Mouse (Mus musculus) intestine, embryonic 15.5 days (tissue): ENCODE results near the gene Dhfr. TPM values are rescaled to one million over a fixed set of nuclear protein-coding genes. Genes with fewer than 3 reads are reported as not detected.

Source experiments
- ATAC-seq: fragments of 200-750 bp; cut with Nextera tagmentation; 2 replicates; pipeline ENCODE4 v1.8.0; 2017; ENCODE audit warnings: moderate TSS enrichment, moderate library complexity
- H3K27ac ChIP-seq: fragments of 300-500 bp; sonication (generic); 2 replicates; pipeline ENCODE4 v1.5.1; 2015; ENCODE audit warnings: mild to moderate bottlenecking, inconsistent platforms
- H3K27me3 ChIP-seq: fragments of 300-500 bp; sonication (generic); replicated peaks from 2 replicates; pipeline ENCODE4 v1.6.1; 2015; ENCODE audit warnings: inconsistent platforms
- H3K36me3 ChIP-seq: fragments of 300-500 bp; sonication (generic); 2 replicates; pipeline ENCODE4 v1.6.1; 2015; ENCODE audit warnings: inconsistent platforms
- H3K4me1 ChIP-seq: fragments of 300-500 bp; sonication (generic); replicated peaks from 2 replicates; pipeline ENCODE4 v1.6.1; 2015; ENCODE audit warnings: inconsistent platforms
- H3K4me2 ChIP-seq: fragments of 300-500 bp; sonication (generic); replicated peaks from 2 replicates; pipeline ENCODE4 v1.6.1; 2015; ENCODE audit warnings: mild to moderate bottlenecking, inconsistent platforms
- H3K4me3 ChIP-seq: fragments of 300-500 bp; sonication (generic); replicated peaks from 2 replicates; pipeline ENCODE4 v1.5.1; 2015; ENCODE audit warnings: inconsistent platforms
- H3K9ac ChIP-seq: fragments of 300-500 bp; sonication (generic); 2 replicates; pipeline ENCODE4 v1.6.1; 2015; ENCODE audit warnings: inconsistent platforms
- H3K9me3 ChIP-seq: fragments of 300-500 bp; sonication (generic); 2 replicates; pipeline ENCODE4 v1.6.1; 2016; ENCODE audit warnings: inconsistent platforms
- WGBS: fragments of 180-500 bp; shearing (Covaris S2); methylation state at CpG from one replicate; pipeline ENCODE4 v1.1.7; 2015; 5-methylcytosine and 5-hydroxymethylcytosine counted together
- polyA plus RNA-seq: library from polyadenylated mRNA; unstranded; fragments of >200 nt; fragmentation: Nextera tagmentation; extraction: Ambion mirVana; gene quantifications from 2 replicates; pipeline ENCODE4 v1.2.1, GENCODE M21; 2015

Dhfr gene
- polyA plus RNA-seq, 1 experiment from 2014 or later: 20.0 TPM

DNA sequence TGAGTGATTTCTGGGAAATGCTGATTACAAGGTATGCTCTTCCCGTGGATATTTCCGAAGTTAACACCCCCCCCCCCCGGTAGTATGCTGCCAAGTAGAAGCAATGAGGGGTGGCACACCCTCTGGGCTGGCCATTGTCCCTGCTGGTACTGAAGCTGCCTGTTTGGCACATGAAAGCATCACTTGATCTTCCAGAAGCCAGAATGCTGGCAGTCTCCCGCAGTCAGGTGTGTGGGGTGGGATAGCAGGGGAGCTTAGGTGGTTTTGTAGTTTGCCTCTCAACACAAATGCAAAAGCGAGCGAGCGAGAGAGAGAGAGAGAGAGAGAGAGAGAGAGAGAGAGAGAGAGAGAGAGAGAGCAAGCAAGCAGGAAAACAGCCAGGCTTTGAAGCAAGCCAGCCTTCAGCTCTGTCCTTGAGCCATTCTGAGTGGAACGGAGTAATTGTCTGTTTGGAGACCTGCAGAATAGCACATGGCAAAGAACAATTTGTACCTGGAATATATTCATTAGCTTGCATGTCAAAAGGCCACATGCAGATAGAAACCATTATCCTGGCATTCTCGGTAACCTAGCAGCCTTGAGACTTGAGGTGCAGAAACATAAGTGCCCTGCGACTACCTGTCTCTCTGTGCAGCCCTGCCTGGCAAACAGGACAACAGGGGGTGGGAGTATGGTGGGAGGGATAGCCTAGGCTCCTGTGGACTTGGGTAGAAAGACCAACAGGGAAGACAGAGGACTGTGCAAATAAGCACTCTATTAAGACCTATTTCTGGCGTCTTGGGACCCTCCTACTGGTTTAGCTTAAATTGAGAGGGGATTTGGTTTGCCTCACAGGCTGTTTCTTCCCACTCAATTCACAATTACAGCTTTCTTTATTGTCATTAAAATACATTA, 44.2 kb downstream of the Dhfr start:
- no peaks in the 10 kb centered on the region for H3K4me1 ChIP-seq
- H3K4me2 ChIP-seq: no peak overlapping the region
- no peak overlapping the region for H3K4me3 ChIP-seq
- no peaks in the 10 kb centered on the region for H3K27me3 ChIP-seq
- ATAC-seq: no peak
- WGBS: 69% methylated on average over 11 of the region's 11 CpGs
- H3K9me3 ChIP-seq: no peaks in the 10 kb centered on the region
- no peak overlapping the region for H3K9ac ChIP-seq
- H3K27ac ChIP-seq: no peak overlapping the region
- H3K36me3 ChIP-seq: no peaks in the 10 kb centered on the region

DNA sequence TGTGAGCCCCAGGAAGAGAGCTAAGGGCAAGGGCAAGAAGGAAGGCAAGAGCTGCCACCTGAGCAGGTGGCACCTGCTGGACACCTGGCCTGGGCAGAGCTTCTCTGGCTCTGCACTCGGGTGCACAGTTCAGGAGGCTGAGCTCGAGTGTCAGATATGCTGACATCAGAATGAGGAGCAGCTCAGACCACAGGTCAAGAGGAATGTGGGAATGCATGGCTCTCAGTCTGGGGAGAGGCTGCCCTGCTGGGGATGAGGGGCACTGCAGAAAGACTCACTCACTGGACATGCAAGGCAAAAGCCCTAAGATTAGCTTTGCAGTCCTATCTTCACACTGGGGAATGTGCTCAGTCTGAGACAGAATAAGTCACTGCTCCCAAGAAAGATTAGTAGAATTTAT, 47.5 kb downstream of the Dhfr start:
- Histone ChIP-seq H3K9me3 (no peaks in the 10 kb centered on the region), H3K4me3 (no peak overlapping the region), H3K9ac (no peak overlapping the region), H3K4me1 (no peaks in the 10 kb centered on the region), H3K4me2 (no peak overlapping the region), H3K27ac (no peak overlapping the region), H3K27me3 (no peaks in the 10 kb centered on the region), H3K36me3 (no peaks in the 10 kb centered on the region)
- no peak for ATAC-seq
- 47% methylated on average over 2 of the region's 2 CpGs for WGBS

DNA sequence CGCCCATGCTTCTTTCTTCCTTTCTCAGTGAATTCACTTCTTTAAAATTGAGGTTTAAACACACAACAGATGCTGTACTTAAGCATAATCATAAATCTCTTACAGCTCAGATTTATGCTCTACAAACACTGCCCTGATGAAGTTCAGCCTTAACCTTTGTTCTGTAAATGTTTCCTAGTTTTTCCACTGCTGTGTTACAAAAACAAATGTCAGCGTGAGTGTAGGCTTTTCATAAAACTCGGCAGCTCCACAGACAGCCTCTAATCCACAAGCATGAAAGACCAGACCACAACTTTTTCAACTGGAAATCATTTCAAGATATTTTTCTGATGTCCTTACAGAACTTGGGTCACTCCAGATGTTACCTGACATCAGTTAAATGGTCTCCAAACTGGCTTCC, 49.0 kb downstream of the Dhfr start:
- Histone ChIP-seq H3K36me3 (no peaks in the 10 kb centered on the region), H3K27me3 (no peaks in the 10 kb centered on the region), H3K9me3 (no peaks in the 10 kb centered on the region), H3K27ac (no peak overlapping the region), H3K9ac (no peak overlapping the region), H3K4me3 (no peak overlapping the region), H3K4me2 (no peak overlapping the region), H3K4me1 (no peaks in the 10 kb centered on the region)
- ATAC-seq: no peak
- WGBS: 62% methylated on average over 3 of the region's 3 CpGs

DNA sequence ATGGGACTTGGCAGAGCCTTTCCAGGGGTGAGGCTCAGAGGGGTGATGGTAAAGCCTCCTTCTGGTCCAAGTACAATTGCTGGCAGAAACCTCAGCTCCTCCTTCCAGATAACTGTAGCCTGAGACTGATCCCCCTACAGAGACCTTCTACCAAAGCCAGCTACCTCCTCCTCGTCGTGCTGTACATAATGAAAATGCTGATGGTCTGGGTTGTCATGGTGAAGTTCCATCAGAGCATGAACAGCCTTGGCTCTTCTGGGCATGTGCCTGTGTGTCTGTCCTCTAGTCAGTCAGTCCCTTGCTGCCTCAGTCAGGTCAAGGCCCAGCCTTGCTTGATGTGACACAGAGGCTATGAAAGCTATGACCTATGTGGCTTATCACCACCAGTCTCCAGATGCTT, 56.0 kb downstream of the Dhfr start:
- no peaks in the 10 kb centered on the region for H3K36me3 ChIP-seq
- ATAC-seq: no peak
- no peaks in the 10 kb centered on the region for H3K9me3 ChIP-seq
- no peak overlapping the region for H3K27ac ChIP-seq
- no peaks in the 10 kb centered on the region for H3K4me1 ChIP-seq
- 91% methylated on average over 2 of the region's 2 CpGs for WGBS
- no peak overlapping the region for H3K9ac ChIP-seq
- no peaks in the 10 kb centered on the region for H3K27me3 ChIP-seq
- no peak overlapping the region for H3K4me3 ChIP-seq
- H3K4me2 ChIP-seq: no peak overlapping the region

DNA sequence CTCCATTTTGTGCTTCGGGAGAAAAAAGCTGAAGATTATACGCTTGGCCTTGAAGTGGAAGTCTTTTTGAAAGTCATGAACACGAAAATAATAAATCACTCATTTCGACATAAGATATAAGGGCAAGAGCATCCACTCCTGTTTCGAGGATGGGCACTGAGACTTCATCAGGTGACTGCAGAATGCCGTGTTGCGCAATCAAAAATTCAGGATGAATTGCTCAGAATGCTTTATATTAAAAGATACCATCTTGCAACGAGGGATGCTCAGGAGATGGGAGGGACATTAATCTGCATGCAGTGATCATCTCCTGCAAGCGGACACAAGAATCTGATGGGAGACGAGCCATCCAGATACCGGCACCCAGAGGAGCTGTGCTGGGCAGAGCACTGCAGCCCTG, 65.1 kb downstream of the Dhfr start:
- no peak overlapping the region for H3K4me3 ChIP-seq
- H3K27ac ChIP-seq: no peak overlapping the region
- peaks cover 10% of the 10 kb centered on the region for H3K27me3 ChIP-seq
- WGBS: 81% methylated on average over 11 of the region's 11 CpGs
- H3K9me3 ChIP-seq: no peaks in the 10 kb centered on the region
- no peaks in the 10 kb centered on the region for H3K4me1 ChIP-seq
- no peaks in the 10 kb centered on the region for H3K36me3 ChIP-seq
- H3K4me2 ChIP-seq: no peak overlapping the region
- H3K9ac ChIP-seq: no peak overlapping the region
- no peak for ATAC-seq

DNA sequence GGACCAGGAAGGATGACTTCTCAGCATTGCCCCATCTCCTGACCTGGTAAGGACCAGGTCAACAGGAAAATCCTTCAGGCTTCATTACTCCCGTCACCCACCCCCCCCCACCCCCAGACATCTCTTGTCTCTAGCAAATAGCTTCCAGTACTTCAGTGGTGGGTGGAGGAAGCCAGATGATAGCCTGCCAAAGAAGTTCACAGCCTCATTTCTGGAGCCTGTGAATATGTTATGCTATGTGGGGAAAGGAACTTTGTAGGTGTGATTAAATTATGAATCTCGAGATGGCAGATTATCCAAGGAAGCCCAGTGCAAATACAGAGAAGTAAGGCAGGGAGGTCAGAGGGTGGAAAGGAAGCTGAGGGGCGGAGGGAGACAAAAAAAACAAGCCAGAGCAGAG, 69.2 kb downstream of the Dhfr start:
- Histone ChIP-seq H3K27me3 (peaks cover 44% of the 10 kb centered on the region), H3K4me2 (no peak overlapping the region), H3K4me1 (peaks cover 16% of the 10 kb centered on the region), H3K4me3 (no peak overlapping the region), H3K9me3 (no peaks in the 10 kb centered on the region), H3K36me3 (no peaks in the 10 kb centered on the region), H3K27ac (no peak overlapping the region), H3K9ac (no peak overlapping the region)
- 50% methylated on average over 3 of the region's 3 CpGs for WGBS
- ATAC-seq: no peak

DNA sequence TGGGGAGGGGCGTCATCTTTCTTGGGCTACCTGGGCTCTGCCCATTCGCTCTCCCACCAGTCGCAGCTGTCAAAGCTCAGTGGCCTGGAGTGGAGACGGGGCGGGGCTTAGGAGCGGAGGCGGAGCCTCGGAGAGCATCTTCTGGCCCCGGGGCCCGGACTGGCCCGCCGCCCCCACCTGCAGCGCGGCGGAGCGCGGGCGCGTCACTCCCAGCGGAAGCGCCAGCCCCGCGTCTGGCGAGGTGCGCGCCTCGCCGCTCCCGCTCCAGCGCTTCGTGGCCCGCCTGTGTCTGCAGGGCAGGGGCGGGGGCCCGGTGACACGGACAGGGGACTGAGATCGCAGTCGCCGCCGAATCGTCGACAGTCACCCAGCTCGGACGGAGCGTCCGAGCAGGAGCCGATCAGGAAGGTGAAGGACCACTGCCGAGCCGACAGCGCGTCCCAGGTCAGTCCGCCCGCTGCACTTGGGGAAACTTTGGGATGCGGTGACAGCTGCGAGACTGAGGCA, 71.3 kb downstream of the Dhfr start, which contains the start of gene Ankrd34b:
Ankrd34b (plus strand) TSS at position 139 of the 507 bp plus-strand sequence.
- H3K4me3 ChIP-seq: peak within 1 kb of the TSS; percentile 53
- no peaks in the 10 kb centered on the region for H3K9me3 ChIP-seq
- no peaks in the 10 kb centered on the region for H3K36me3 ChIP-seq
- peak; percentile 81 for ATAC-seq
- WGBS: under 1% methylated on average over 54 of the region's 54 CpGs
- peak within 1 kb of the TSS; percentile 36 for H3K9ac ChIP-seq
- peaks cover 16% of the 10 kb centered on the region for H3K4me1 ChIP-seq
- H3K27me3 ChIP-seq: peaks cover 44% of the 10 kb centered on the region
- H3K4me2 ChIP-seq: peak within 1 kb of the TSS; percentile 99
- H3K27ac ChIP-seq: no peak within 1 kb of the TSS

DNA sequence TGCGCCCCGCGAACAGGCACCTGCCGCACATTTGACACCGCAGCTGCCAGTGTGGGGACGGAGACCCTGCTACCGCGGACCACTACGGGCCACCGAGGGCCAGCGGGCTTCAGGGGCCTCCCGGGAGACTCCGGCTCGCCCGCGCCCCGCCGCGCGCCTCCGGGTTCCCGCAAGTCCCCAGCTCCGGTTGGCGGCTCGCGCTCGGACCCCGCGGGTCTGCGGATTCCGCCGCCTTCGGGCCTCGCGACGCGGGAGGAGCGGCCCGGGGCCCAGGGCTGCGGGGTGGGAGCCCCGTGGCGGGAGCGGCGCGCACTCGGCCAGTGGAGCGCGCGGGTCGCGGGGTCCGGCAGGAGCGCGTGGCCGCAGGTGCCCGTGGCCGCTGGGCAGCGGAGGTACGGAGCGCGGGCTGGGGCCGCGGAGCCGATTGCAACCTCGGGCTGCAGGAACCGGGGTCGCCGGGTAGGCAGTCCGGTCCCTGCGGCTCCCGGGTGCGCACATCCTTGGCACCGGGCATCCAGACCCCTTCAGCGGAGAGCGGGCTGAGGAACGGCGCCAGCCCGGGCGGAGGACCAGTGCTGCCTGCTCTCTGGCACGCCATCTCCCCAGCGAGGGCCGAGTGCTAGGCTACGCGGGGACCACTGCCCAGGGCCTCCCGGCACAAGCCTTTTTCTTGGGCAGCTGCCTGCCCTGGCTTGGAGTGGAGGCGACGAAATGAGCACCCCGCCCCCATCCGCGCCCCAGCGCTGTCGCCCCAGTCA, 71.9 kb downstream of the Dhfr start:
- under 1% methylated on average over 92 of the region's 92 CpGs for WGBS
- peak; percentile 62 for ATAC-seq
- no peaks in the 10 kb centered on the region for H3K36me3 ChIP-seq
- no peaks in the 10 kb centered on the region for H3K9me3 ChIP-seq
- H3K4me2 ChIP-seq: peak overlapping the region; percentile 99
- peaks cover 44% of the 10 kb centered on the region for H3K27me3 ChIP-seq
- H3K9ac ChIP-seq: peak overlapping the region; percentile 36
- no peak overlapping the region for H3K27ac ChIP-seq
- peak overlapping the region; percentile 53 for H3K4me3 ChIP-seq
- H3K4me1 ChIP-seq: peaks cover 16% of the 10 kb centered on the region

DNA sequence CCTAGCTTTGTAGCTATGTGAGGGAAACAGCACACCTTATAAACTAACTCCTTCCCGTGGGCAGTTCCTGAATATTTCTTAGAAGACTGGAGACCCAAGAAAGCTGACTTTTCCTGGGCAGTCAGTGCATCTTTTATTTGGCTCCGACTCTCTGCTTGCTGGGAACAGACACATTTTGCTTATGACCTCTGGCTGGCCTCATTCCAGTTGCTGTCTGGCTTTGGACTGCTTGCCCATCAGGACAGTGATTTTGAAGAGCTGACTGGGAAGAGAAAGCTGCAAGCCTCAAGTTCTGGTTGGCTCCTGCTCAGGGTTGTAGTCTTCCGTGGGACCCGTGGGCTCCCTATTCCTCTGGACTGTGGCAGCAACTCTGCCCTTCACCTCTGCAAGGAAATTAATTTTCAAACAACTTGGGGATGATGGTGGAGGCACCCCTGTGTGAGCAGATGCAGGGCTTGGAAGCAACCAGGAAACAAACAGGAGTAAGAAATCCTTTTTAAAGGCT, 72.9 kb downstream of the Dhfr start:
- Histone ChIP-seq H3K36me3 (no peaks in the 10 kb centered on the region), H3K4me1 (peaks cover 16% of the 10 kb centered on the region), H3K27me3 (peaks cover 44% of the 10 kb centered on the region), H3K9me3 (no peaks in the 10 kb centered on the region), H3K4me3 (no peak overlapping the region), H3K4me2 (peak overlapping the region; percentile 99), H3K27ac (no peak overlapping the region), H3K9ac (no peak overlapping the region)
- WGBS: 39% methylated on average over 4 of the region's 4 CpGs
- ATAC-seq: no peak

Other genes starting within 250 kb of the Dhfr start
- gene Rasgrf2, start 223.1 kb upstream of the Dhfr start, polyA plus RNA-seq: 2.9 and 3.7 TPM in 2 replicates
- gene Gm20379, start 48.7 kb upstream of the Dhfr start, polyA plus RNA-seq: 0.54 and 0.73 TPM in 2 replicates
- gene Msh3, start 277 bp downstream of the Dhfr start, polyA plus RNA-seq: 20.8 and 24.8 TPM in 2 replicates
- 0.10 and 0.11 TPM in 2 replicates for gene Ankrd34b, start 71.2 kb downstream of the Dhfr start, polyA plus RNA-seq
- gene Fam151b, start 129.3 kb downstream of the Dhfr start, polyA plus RNA-seq: 0.14 TPM in 1 of 2 replicates, not detected in the other
- 6.6 and 8.8 TPM in 2 replicates for gene Zfyve16, start 176.1 kb downstream of the Dhfr start, polyA plus RNA-seq
- not detected in 2 replicates for gene Spz1, start 221.4 kb downstream of the Dhfr start, polyA plus RNA-seq